Mouse (Mus musculus) lung, adult 2 months (tissue): ENCODE data around the gene Oser1.
"Not testable (repeated sequence)": the region's sequence is repeated elsewhere in the genome, so short reads cannot be mapped to it uniquely, and the experiment has no call there.

Source experiments
- CTCF ChIP-seq: fragments of 200-500 bp; IDR thresholded peaks from 2 replicates; pipeline ENCODE4 v1.5.1; 2011; ENCODE audit warnings: mild to moderate bottlenecking, low read length, control low read depth; ENCODE audit not compliant: insufficient read depth
- POLR2A ChIP-seq: fragments of 200-500 bp; IDR thresholded peaks from 2 replicates; pipeline ENCODE4 v1.6.1; 2011; ENCODE audit warnings: low read depth, mild to moderate bottlenecking, control low read depth, low read length, borderline replicate concordance; ENCODE audit errors: extremely low read depth

- TF ChIP-seq CTCF, POLR2A: not testable (repeated sequence)
Observed at GRCm38 (mm10) chr2:163461307-163461706, 36.8 kb upstream of the Oser1 start.
